Mouse (Mus musculus): ENCODE data around the gene Ahnak. TPM values are rescaled to one million over a fixed set of nuclear protein-coding genes. Genes with fewer than 3 reads are reported as not detected.
"Not testable (repeated sequence)": the region's sequence is repeated elsewhere in the genome, so short reads cannot be mapped to it uniquely, and the experiment has no call there.

Gene Ahnak
- polyA plus RNA-seq, 1 experiment: 11.9 TPM

DNA sequence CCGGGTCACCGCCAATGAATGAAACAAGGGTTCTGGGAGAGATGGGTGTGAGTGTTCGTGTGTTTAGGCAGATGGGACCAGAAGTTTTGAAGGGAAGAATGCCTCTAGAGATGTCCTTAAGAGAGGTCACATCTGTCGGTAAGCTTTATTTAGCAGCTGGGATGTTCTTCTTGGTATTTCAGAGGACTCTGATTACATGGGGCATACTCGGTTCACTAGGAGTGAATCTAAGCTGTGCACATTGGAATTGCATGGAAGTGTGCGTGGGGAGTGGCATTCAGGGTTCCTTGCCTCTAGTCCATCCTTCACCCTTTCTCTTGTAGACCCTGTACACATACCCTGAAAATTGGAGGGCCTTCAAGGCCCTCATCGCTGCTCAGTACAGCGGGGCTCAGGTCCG, 21.2 kb upstream of the Ahnak start:
- no peaks in the 10 kb centered on the region for H3K27me3 ChIP-seq (replicated peaks; ENCODE audit: control insufficient read depth, insufficient read depth, low read length)
- no peak overlapping the region for H3K27ac ChIP-seq (ENCODE audit: insufficient read depth, low read depth, low read length)
- TF ChIP-seq CTCF (conservative IDR thresholded peaks at IDR 0.05; ENCODE audit: insufficient read depth, insufficient read length, low read depth, low read length) (no peak), POLR2A (IDR thresholded peaks at IDR 0.05; ENCODE audit: low read depth, low read length) (no peak)
- DNase-seq: no peak
- H3K4me1 ChIP-seq (ENCODE audit: control insufficient read depth, insufficient read depth, low read length): peaks cover 4% of the 10 kb centered on the region; the same call in 1 of the 2 replicates
- H3K4me3 ChIP-seq (ENCODE audit: insufficient read depth, low read depth, low read length): peak overlapping the region; percentile 75
- 7% methylated on average over 9 of the region's 9 CpGs for WGBS
- H3K36me3 ChIP-seq (ENCODE audit: control insufficient read depth, insufficient read depth, low read length): peaks cover 6% of the 10 kb centered on the region

DNA sequence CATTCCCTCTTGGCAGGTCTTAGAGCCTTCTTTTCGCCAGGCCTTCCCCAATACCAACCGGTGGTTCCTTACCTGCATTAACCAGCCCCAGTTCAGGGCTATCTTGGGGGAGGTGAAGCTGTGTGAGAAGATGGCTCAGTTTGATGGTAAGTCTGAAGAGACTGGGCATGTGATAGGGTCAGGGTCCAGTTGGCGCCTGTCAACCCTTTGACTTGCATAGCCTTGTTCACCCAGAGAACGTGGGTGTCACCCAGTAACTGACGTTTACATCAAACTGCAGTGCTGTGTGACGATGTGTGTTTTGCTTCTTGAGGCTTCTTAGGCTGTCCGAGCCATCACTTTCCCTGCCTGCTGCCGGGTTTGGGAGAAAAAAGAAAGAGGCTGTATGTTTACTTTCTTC, 16.6 kb upstream of the Ahnak start:
- H3K27ac ChIP-seq (ENCODE audit: insufficient read depth, low read depth, low read length); H3K27me3 ChIP-seq (replicated peaks; ENCODE audit: control insufficient read depth, insufficient read depth, low read length); H3K4me1 ChIP-seq (ENCODE audit: control insufficient read depth, insufficient read depth, low read length); H3K4me3 ChIP-seq (ENCODE audit: insufficient read depth, low read depth, low read length): not testable (repeated sequence)
- peaks cover 10% of the 10 kb centered on the region for H3K36me3 ChIP-seq (ENCODE audit: control insufficient read depth, insufficient read depth, low read length)
- 74% methylated on average over 8 of the region's 8 CpGs for WGBS
- peak; percentile 62 for DNase-seq

DNA sequence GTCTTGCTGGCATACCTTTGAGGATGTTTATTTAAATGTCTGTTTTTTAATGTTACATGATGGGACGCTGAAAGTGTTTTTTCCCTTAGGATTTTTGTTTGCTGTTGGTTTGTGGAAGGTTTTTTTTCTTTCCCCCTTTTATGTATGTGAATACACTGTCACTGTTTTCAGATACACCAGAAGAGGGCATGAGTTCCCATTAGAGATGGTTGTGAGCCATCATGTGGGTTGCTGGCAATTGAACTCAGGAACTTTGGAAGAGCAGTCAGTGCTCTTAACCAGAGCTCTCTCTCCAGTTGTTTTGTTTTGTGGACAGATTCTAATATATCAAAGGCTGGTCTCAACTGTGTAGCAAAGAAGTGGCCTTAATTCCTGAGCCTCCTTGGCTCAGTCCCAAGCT, 14.4 kb upstream of the Ahnak start:
- WGBS: 96% methylated on average over 1 of the region's 1 CpGs
- TF ChIP-seq CTCF (conservative IDR thresholded peaks at IDR 0.05; ENCODE audit: insufficient read depth, insufficient read length, low read depth, low read length) (no peak), POLR2A (IDR thresholded peaks at IDR 0.05; ENCODE audit: low read depth, low read length) (no peak)
- Histone ChIP-seq H3K36me3 (ENCODE audit: control insufficient read depth, insufficient read depth, low read length) (peaks cover 10% of the 10 kb centered on the region), H3K27ac (ENCODE audit: insufficient read depth, low read depth, low read length) (no peak overlapping the region), H3K4me1 (ENCODE audit: control insufficient read depth, insufficient read depth, low read length) (peaks cover 2% of the 10 kb centered on the region; the same call in 1 of the 2 replicates), H3K27me3 (replicated peaks; ENCODE audit: control insufficient read depth, insufficient read depth, low read length) (no peaks in the 10 kb centered on the region), H3K4me3 (ENCODE audit: insufficient read depth, low read depth, low read length) (no peak overlapping the region)
- no peak for DNase-seq

DNA sequence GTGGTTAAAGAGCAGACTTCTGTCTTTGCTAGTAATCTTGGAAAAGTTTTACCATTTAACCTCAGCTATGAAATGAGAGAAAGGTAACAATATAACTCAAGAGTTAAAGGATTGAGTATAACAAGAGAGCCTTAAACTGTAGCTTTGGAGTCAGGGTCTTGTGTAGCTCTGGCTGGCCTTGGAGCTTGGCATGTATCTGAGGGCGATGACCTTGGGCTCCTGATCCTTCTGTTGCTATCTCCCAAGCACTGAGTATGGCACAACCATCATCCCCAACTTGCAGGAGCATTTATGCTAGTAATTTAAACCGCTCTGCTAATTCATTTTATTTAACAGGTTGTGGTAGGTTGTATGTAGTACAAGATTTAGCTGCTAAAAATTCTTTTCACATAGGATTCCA, 13.6 kb upstream of the Ahnak start:
- DNase-seq: no peak
- Histone ChIP-seq H3K27ac (ENCODE audit: insufficient read depth, low read depth, low read length) (no peak overlapping the region), H3K36me3 (ENCODE audit: control insufficient read depth, insufficient read depth, low read length) (peaks cover 9% of the 10 kb centered on the region), H3K27me3 (replicated peaks; ENCODE audit: control insufficient read depth, insufficient read depth, low read length) (no peaks in the 10 kb centered on the region), H3K4me1 (ENCODE audit: control insufficient read depth, insufficient read depth, low read length) (peaks cover 2% of the 10 kb centered on the region; the same call in 1 of the 2 replicates), H3K4me3 (ENCODE audit: insufficient read depth, low read depth, low read length) (no peak overlapping the region)
- TF ChIP-seq POLR2A (IDR thresholded peaks at IDR 0.05; ENCODE audit: low read depth, low read length): no peak
- WGBS: 96% methylated on average over 2 of the region's 2 CpGs

DNA sequence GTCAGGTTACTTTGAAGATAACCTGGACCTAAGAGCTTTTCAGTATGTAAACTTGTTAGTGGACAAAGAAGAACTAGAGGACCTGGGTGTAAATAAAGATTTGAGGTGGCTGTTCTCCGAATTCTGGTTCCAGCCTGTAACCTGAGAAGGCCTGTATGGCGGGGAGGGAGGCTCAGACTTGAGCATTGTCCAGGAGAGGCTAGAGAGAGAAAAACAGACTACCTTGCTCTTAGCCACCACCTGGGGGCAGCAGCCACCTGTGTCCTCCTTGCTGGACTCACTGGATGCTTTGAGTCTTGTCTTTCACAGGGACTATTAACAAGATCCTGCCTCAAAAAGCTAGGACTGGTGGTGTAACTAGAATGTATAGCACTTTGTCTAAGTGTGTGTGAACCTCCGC, 12.5 kb upstream of the Ahnak start:
- H3K4me1 ChIP-seq (ENCODE audit: control insufficient read depth, insufficient read depth, low read length): peaks cover 2% of the 10 kb centered on the region; the same call in 1 of the 2 replicates
- no peak overlapping the region for H3K27ac ChIP-seq (ENCODE audit: insufficient read depth, low read depth, low read length)
- H3K27me3 ChIP-seq (replicated peaks; ENCODE audit: control insufficient read depth, insufficient read depth, low read length): no peaks in the 10 kb centered on the region
- TF ChIP-seq POLR2A (IDR thresholded peaks at IDR 0.05; ENCODE audit: low read depth, low read length) (no peak), CTCF (conservative IDR thresholded peaks at IDR 0.05; ENCODE audit: insufficient read depth, insufficient read length, low read depth, low read length) (peak; percentile 84)
- 42% methylated on average over 3 of the region's 3 CpGs for WGBS
- peak; percentile 68 for DNase-seq
- no peak overlapping the region for H3K4me3 ChIP-seq (ENCODE audit: insufficient read depth, low read depth, low read length)
- peaks cover 8% of the 10 kb centered on the region for H3K36me3 ChIP-seq (ENCODE audit: control insufficient read depth, insufficient read depth, low read length)

DNA sequence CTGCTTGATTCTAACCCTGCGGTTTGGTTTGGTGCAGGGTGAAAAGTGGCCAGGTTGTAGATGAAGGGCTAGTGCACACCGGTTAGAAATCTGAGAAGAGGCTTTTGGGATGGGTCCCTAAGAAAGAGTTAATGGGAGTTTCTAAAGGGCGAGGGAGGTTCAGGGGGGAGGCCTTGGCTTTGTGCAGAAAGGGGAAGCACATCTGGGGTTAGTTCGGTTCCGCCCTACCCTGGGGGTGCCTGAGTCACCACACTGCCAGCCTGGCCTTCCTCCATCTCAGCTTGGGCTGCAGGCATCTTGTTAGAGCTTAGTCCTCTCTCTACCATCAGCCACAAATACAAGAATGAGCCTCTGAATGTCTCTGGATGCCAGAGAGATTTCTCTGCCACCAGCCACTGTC, 8.3 kb upstream of the Ahnak start:
- 61% methylated on average over 5 of the region's 5 CpGs for WGBS
- Histone ChIP-seq H3K4me1 (ENCODE audit: control insufficient read depth, insufficient read depth, low read length) (peaks cover 2% of the 10 kb centered on the region; the same call in 1 of the 2 replicates), H3K4me3 (ENCODE audit: insufficient read depth, low read depth, low read length) (no peak overlapping the region), H3K27me3 (replicated peaks; ENCODE audit: control insufficient read depth, insufficient read depth, low read length) (no peaks in the 10 kb centered on the region), H3K27ac (ENCODE audit: insufficient read depth, low read depth, low read length) (no peak overlapping the region), H3K36me3 (ENCODE audit: control insufficient read depth, insufficient read depth, low read length) (no peaks in the 10 kb centered on the region; the same call in 1 of the 2 replicates)
- TF ChIP-seq CTCF (conservative IDR thresholded peaks at IDR 0.05; ENCODE audit: insufficient read depth, insufficient read length, low read depth, low read length) (no peak), POLR2A (IDR thresholded peaks at IDR 0.05; ENCODE audit: low read depth, low read length) (no peak)
- DNase-seq: no peak

DNA sequence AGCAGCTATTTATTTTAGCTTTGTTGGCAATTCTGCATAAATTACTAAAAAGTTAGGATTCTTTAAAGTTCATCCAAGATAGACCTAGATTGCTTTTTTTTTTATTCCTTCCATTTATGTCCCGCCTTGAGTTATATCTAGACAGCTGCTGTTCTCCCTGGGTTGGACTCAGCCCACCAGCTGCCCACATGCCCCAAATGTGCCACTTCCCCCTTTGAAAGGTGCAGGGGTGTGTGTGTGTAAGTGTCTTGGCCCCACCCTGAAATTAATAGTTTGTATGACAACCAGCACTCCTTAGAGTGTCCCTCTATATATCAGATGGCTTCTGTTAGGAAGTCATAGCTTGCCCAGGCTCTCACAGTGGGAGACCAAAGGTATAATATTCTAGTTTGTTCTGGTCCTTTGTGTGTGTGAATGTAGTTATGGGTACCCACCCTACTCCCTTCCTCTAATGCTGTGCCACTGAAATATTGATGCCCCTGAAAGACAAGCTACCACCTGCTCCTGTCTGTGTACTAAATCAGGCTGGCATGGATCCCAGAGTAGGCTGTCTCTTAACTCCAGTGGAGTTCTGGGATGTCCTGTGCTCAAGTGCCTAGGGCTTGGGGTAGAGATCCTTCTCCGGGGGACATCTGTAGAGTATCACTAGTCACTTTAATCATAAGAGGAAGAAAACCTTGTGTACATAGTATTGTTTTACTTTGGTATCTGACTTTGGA, 7.5 kb upstream of the Ahnak start:
- Histone ChIP-seq H3K27ac (ENCODE audit: insufficient read depth, low read depth, low read length) (no peak overlapping the region), H3K4me1 (ENCODE audit: control insufficient read depth, insufficient read depth, low read length) (peaks cover 2% of the 10 kb centered on the region; the same call in 1 of the 2 replicates), H3K36me3 (ENCODE audit: control insufficient read depth, insufficient read depth, low read length) (no peaks in the 10 kb centered on the region; the same call in 1 of the 2 replicates), H3K27me3 (replicated peaks; ENCODE audit: control insufficient read depth, insufficient read depth, low read length) (no peaks in the 10 kb centered on the region), H3K4me3 (ENCODE audit: insufficient read depth, low read depth, low read length) (no peak overlapping the region)
- DNase-seq: no peak
- WGBS: 72% methylated on average over 2 of the region's 2 CpGs
- TF ChIP-seq POLR2A (IDR thresholded peaks at IDR 0.05; ENCODE audit: low read depth, low read length) (no peak), CTCF (conservative IDR thresholded peaks at IDR 0.05; ENCODE audit: insufficient read depth, insufficient read length, low read depth, low read length) (no peak)
